Mouse (Mus musculus) monocyte, adult 59 days (primary cell): Measurements from ENCODE around the gene Macrod1. TPM values are rescaled to one million over a fixed set of nuclear protein-coding genes. Genes with fewer than 3 reads are reported as not detected.

Experiments used
- total RNA-seq, 2 experiments: library from RNA; stranded (reverse); gene quantifications; one replicate each; pipeline ENCODE4 v1.2.4; 2023

The Macrod1 gene
- 1 to 10 TPM; 6.4 to 8.0 TPM for total RNA-seq

GRCm38 (mm10) chr19:7056248-7057087 lies at the start of gene Macrod1:
Macrod1 (plus strand) TSS chr19:7056810.

GRCm38 (mm10) chr19:7019191-7019590 lies 37.4 kb upstream of the Macrod1 start, which contains the start of gene Fermt3:
Fermt3 (minus strand) TSS chr19:7019469.

GRCm38 (mm10) chr19:7039841-7040636 lies 16.6 kb upstream of the Macrod1 start, which contains the start of gene Stip1:
Stip1 (minus strand) TSS chr19:7039967.

GRCm38 (mm10) chr19:7105544-7105943 lies 48.9 kb downstream of the Macrod1 start, which contains the start of gene Flrt1:
Flrt1 (minus strand) TSS chr19:7105729.

GRCm38 (mm10) chr19:7205753-7206736 lies 149.4 kb downstream of the Macrod1 start, which contains the start of gene Otub1:
Otub1 (minus strand) TSS chr19:7206316.

GRCm38 (mm10) chr19:7217162-7217925 lies 160.7 kb downstream of the Macrod1 start, which contains the start of gene Cox8a:
Cox8a (minus strand) TSS chr19:7217616.

GRCm38 (mm10) chr19:7240782-7241690 lies 184.4 kb downstream of the Macrod1 start, which contains the start of gene Naa40:
Naa40 (minus strand) TSS chr19:7241183.

Other genes with a start within 250 kb of the Macrod1 start
- gene Rps6ka4, start 216.2 kb upstream of the Macrod1 start, total RNA-seq = 10 to 100 TPM; 44.6 to 47.2 TPM
- gene Ccdc88b, start 198.6 kb upstream of the Macrod1 start, total RNA-seq = 100 to 1,000 TPM in 1 of 2 experiments, 10 to 100 TPM in 1; 90.6 to 102 TPM
- gene Trmt112, start 147.1 kb upstream of the Macrod1 start, total RNA-seq = 100 to 1,000 TPM; 148 to 158 TPM
- 100 to 1,000 TPM; 664 to 666 TPM for gene Prdx5, start 146.7 kb upstream of the Macrod1 start, total RNA-seq
- gene Esrra, start 135.0 kb upstream of the Macrod1 start, total RNA-seq = 10 to 100 TPM; 51.8 to 51.9 TPM
- not detected for gene Catsperz, start 131.4 kb upstream of the Macrod1 start, total RNA-seq
- not detected for gene Kcnk4, start 122.3 kb upstream of the Macrod1 start, total RNA-seq
- 10 to 100 TPM; 23.4 to 30.4 TPM for gene Bad, start 114.9 kb upstream of the Macrod1 start, total RNA-seq
- gene Gpr137, start 114.3 kb upstream of the Macrod1 start, total RNA-seq = 10 to 100 TPM; 29.9 to 30.8 TPM
- 10 to 100 TPM; 54.6 to 62.8 TPM for gene Ppp1r14b, start 81.8 kb upstream of the Macrod1 start, total RNA-seq
- gene Plcb3, start 80.3 kb upstream of the Macrod1 start, total RNA-seq = 10 to 100 TPM; 33.4 to 35.2 TPM
- gene Fkbp2, start 76.3 kb upstream of the Macrod1 start, total RNA-seq = 10 to 100 TPM; 46.1 to 59.4 TPM
- 10 to 100 TPM in 1 of 2 experiments, 1 to 10 TPM in 1; 9.7 to 12.2 TPM for gene Vegfb, start 69.2 kb upstream of the Macrod1 start, total RNA-seq
- gene Dnajc4, start 64.2 kb upstream of the Macrod1 start, total RNA-seq = 10 to 100 TPM; 22.5 to 25.3 TPM
- gene Nudt22, start 60.7 kb upstream of the Macrod1 start, total RNA-seq = 10 to 100 TPM; 11.1 to 16.9 TPM
- 1 to 10 TPM; 1.4 to 1.9 TPM for gene Trpt1, start 60.7 kb upstream of the Macrod1 start, total RNA-seq
- 100 to 1,000 TPM; 282 to 286 TPM for gene Fermt3, start 37.3 kb upstream of the Macrod1 start, total RNA-seq
- gene Stip1, start 16.8 kb upstream of the Macrod1 start, total RNA-seq = 10 to 100 TPM; 61.2 to 64.6 TPM
- gene Flrt1, start 48.9 kb downstream of the Macrod1 start, total RNA-seq = not detected
- 10 to 100 TPM; 77.9 to 92.2 TPM for gene Otub1, start 149.5 kb downstream of the Macrod1 start, total RNA-seq
- gene Cox8a, start 160.8 kb downstream of the Macrod1 start, total RNA-seq = 100 to 1,000 TPM; 337 to 344 TPM
- gene Naa40, start 184.4 kb downstream of the Macrod1 start, total RNA-seq = 10 to 100 TPM; 28.4 to 30.2 TPM
- gene Rcor2, start 210.5 kb downstream of the Macrod1 start, total RNA-seq = not detected